Mouse (Mus musculus): ENCODE measurements around the gene Lnp1. TPM values are rescaled to one million over a fixed set of nuclear protein-coding genes. Genes with fewer than 3 reads are reported as not detected.

Gene Lnp1
- total RNA-seq (2023): not detected

GRCm38 (mm10) chr16:56928023-56928422 is at the start of gene Lnp1:
Lnp1 (minus strand) TSS chr16:56928061.

DNA sequence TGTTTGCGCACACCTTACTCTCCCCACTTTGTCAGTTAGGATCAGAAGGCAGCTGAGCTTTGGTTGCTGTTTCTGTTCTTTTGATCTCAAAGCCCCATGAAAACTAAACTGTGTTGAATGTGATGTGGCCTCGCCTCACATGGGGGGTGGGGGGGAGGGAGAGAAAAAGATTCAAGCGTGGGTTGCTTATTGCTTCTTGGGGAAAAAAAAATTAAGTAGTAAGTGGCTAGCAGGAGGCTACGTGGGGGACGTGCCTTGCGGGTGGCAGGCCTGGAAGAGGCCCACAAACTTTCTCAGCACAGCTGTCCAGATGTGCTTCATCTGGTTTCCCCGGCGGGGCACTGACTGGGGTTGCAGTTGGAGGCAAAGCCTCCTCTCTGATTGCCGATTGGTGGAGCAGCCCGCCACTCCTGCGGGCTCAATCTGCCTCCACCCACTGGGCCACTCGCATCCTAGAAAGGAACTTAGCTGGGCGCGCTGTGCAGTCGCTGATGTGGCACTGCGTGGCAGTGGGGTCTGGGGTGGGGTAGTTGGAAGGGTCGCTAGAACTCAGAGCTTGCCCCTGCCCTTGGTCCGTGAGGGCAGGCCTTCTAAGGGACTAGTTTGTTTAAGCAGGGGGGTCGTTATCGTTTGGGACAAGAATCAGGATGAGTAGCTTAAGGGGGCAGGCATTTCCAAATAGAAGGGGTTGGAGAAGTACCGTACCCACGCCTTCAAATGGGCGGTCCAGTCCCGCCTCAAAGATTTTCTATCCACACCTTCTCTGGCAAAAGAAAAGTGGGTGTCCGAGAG is 41.8 kb downstream of the Lnp1 start, which contains the start of gene Tmem45a:
TSS of gene Tmem45a (minus strand) at position 343 of the 792 bp plus-strand sequence.

Other genes with a start within 250 kb of the Lnp1 start
- gene Tfg, start 210.6 kb downstream of the Lnp1 start, total RNA-seq (2023): 25.9 TPM
- not detected for gene Adgrg7, start 132.2 kb downstream of the Lnp1 start, total RNA-seq (2023)
- gene Tmem45a, start 41.9 kb downstream of the Lnp1 start, total RNA-seq (2023): not detected
- gene Tmem45a2, start 143.3 kb upstream of the Lnp1 start, total RNA-seq (2023): not detected
- gene Tomm70a, start 193.6 kb upstream of the Lnp1 start, total RNA-seq (2023): 27.0 TPM
- gene Nit2, start 239.3 kb upstream of the Lnp1 start, total RNA-seq (2023): 23.7 TPM